Mouse (Mus musculus): ENCODE results near the gene Ctnnal1. TPM values are rescaled to one million over a fixed set of nuclear protein-coding genes. Genes with fewer than 3 reads are reported as not detected.

The Ctnnal1 gene
- 3.5 TPM for total RNA-seq (2023)

DNA sequence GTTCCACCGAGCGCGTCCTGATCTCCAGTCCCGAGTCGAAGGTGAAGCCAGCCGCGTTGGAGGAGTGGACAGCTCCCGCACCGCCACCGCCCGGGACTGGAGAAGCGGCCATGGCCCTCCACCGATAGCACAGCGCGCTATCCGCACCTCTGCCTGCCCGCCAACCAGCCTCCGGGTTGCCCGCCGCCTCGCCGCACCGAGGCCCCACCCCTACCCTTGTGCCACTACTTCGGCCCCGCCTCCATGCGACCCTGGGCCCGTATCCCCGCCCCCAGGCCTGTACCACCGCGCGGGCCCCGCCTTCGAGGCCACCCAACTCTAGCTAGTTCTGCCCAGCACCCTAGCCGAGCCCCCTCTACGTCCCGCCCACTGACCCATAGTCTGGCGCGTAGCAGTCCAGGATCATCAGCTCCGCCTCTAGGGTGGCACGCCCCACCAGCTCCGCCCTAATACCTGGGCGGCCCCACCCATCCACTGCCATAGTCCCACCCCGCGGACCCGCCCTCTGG lies at the start of gene Ctnnal1:
Gene Ctnnal1 (minus strand): TSS at position 186 of the 509 bp plus-strand sequence.

DNA sequence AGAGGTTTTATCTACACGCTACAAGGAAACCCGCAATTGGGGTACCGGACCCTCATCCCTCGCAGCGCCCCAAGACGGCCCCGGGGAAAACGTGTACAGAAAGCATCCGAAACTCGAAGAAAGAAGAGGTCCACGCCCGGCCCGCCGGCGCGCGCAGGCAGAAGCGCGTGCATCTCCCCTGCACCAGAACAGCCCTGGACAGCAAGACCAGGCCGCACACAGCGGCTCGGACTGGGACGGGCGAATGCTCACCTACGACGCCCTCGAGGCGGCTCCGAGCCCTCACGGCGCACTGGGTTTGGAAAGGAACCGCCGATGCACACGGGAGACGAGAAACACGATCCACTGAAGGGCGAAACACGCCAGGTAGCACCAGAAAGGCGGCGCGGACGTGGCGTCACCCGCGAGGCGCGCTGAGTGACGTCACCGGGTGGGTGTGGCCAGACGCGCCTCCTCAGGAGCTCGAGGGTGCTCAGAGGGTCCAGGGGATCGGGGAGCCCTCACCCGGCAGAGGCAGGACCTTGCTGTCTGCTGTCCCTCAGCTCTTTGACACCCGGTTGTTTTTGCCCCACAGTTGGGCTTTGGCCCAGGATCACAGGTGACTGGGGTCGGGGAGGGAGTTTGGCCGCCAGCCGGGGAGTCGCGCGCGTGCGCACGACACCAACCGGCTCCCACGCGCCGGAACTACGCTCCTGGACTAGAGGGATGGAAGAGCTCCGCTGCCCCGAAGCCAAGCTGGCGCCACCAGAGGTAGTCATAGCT lies 62.9 kb downstream of the Ctnnal1 start, which contains the start of the genes Elp1 and Fam206a:
Gene Elp1 (minus strand): TSS at position 425 of the 762 bp plus-strand sequence.
Gene Fam206a (plus strand): TSS at position 439 of the 762 bp plus-strand sequence.

Other genes with a start within 250 kb of the Ctnnal1 start
- not detected for gene Gm26657, start 125.1 kb downstream of the Ctnnal1 start, total RNA-seq (2023)
- gene Actl7b, start 123.7 kb downstream of the Ctnnal1 start, total RNA-seq (2023) = 0.41 TPM
- not detected for gene Actl7a, start 121.8 kb downstream of the Ctnnal1 start, total RNA-seq (2023)
- gene Elp1, start 62.9 kb downstream of the Ctnnal1 start, total RNA-seq (2023) = 37.6 TPM
- gene Fam206a, start 62.8 kb downstream of the Ctnnal1 start, total RNA-seq (2023) = 17.5 TPM
- 37.0 TPM for gene Tmem245, start 82.2 kb upstream of the Ctnnal1 start, total RNA-seq (2023)
- not detected for gene Frrs1l, start 125.2 kb upstream of the Ctnnal1 start, total RNA-seq (2023)

All from CD4-positive naive resting alpha-beta T cell, adult 57 days (primary cell).